Mouse (Mus musculus): ENCODE measurements at regions not wholly inside any gene's neighbourhood (a gene's known extent, or its start where the extent isn't known, plus 50 kb on each side); places are given as distances from the start of the nearest gene placed in this dataset.
A peak's percentile ranks its signal among the peaks of the same experiment; 100 is the strongest.

- no peaks in the 10 kb centered on the region for H3K4me1 ChIP-seq
- 79% methylated on average over 6 of the region's 6 CpGs for WGBS
- no peaks in the 10 kb centered on the region for H3K9me3 ChIP-seq
- no peak overlapping the region for H3K4me2 ChIP-seq
- H3K9ac ChIP-seq = no peak overlapping the region
- no peak overlapping the region for H3K27ac ChIP-seq
- H3K36me3 ChIP-seq (replicated peaks) = no peaks in the 10 kb centered on the region
- no peak overlapping the region for H3K4me3 ChIP-seq
- no peaks in the 10 kb centered on the region for H3K27me3 ChIP-seq (replicated peaks)
- ATAC-seq (replicated peaks) = no peak
These were observed 80.2 kb downstream of the Fthl17a start for GRCm38 (mm10) chrX:85329474-85330225.

GRCm38 (mm10) chrX:85343517-85343916, 94.0 kb downstream of the Fthl17a start:
- Histone ChIP-seq H3K27me3 (replicated peaks) (no peaks in the 10 kb centered on the region), H3K36me3 (replicated peaks) (no peaks in the 10 kb centered on the region), H3K4me3 (no peak overlapping the region), H3K4me2 (no peak overlapping the region), H3K9ac (no peak overlapping the region), H3K4me1 (no peaks in the 10 kb centered on the region), H3K9me3 (no peaks in the 10 kb centered on the region), H3K27ac (no peak overlapping the region)
- 47% methylated on average over 3 of the region's 3 CpGs for WGBS
- ATAC-seq (replicated peaks) = 0 out of 2 replicates have a peak, but pooled peaks have one; percentile 58

GRCm38 (mm10) chrX:85375296-85375695, 125.8 kb downstream of the Fthl17a start:
- H3K27ac ChIP-seq = no peak overlapping the region
- no peaks in the 10 kb centered on the region for H3K36me3 ChIP-seq (replicated peaks)
- no peak for ATAC-seq (replicated peaks)
- no peak overlapping the region for H3K4me3 ChIP-seq
- no peak overlapping the region for H3K4me2 ChIP-seq
- 57% methylated on average over 3 of the region's 3 CpGs for WGBS
- no peaks in the 10 kb centered on the region for H3K9me3 ChIP-seq
- no peaks in the 10 kb centered on the region for H3K4me1 ChIP-seq
- H3K9ac ChIP-seq = no peak overlapping the region
- no peaks in the 10 kb centered on the region for H3K27me3 ChIP-seq (replicated peaks)

GRCm38 (mm10) chrX:85384452-85384851, 135.0 kb downstream of the Fthl17a start:
- no peaks in the 10 kb centered on the region for H3K4me1 ChIP-seq
- ATAC-seq (replicated peaks) = no peak
- no peaks in the 10 kb centered on the region for H3K27me3 ChIP-seq (replicated peaks)
- H3K9me3 ChIP-seq = no peaks in the 10 kb centered on the region
- H3K9ac ChIP-seq = no peak overlapping the region
- H3K4me2 ChIP-seq = no peak overlapping the region
- H3K4me3 ChIP-seq = no peak overlapping the region
- WGBS = 86% methylated on average over 2 of the region's 2 CpGs
- H3K36me3 ChIP-seq (replicated peaks) = no peaks in the 10 kb centered on the region
- H3K27ac ChIP-seq = no peak overlapping the region
